Mouse (Mus musculus): Measurements from ENCODE around the gene Arl14ep. TPM values are rescaled to one million over a fixed set of nuclear protein-coding genes. Genes with fewer than 3 reads are reported as not detected.

Gene Arl14ep
- polyA plus RNA-seq, 1 experiment from 2014 or later = 31.7 TPM

GRCm38 (mm10) chr2:106961066-106961465 lies 13.2 kb downstream of the Arl14ep start:
- H3K4me3 ChIP-seq (ENCODE audit: low read length) = no peak overlapping the region
- H3K27me3 ChIP-seq (replicated peaks; ENCODE audit: control insufficient read depth, insufficient read depth, low read length) = no peaks in the 10 kb centered on the region; the same call in 1 of the 2 replicates
- no peak overlapping the region for H3K9ac ChIP-seq (ENCODE audit: low read depth, low read length)
- no peaks in the 10 kb centered on the region for H3K9me3 ChIP-seq (ENCODE audit: control insufficient read depth, low read length)
- WGBS = 91% methylated on average over 2 of the region's 2 CpGs
- H3K27ac ChIP-seq (ENCODE audit: low read depth, low read length) = no peak overlapping the region
- H3K4me2 ChIP-seq (ENCODE audit: low read length) = no peak overlapping the region
- H3K36me3 ChIP-seq (ENCODE audit: control insufficient read depth, insufficient read depth, low read length) = peaks cover 13% of the 10 kb centered on the region
- no peaks in the 10 kb centered on the region for H3K4me1 ChIP-seq (ENCODE audit: control insufficient read depth, insufficient read depth, low read depth, low read length)
- ATAC-seq = no peak

- H3K27ac ChIP-seq (ENCODE audit: low read depth, low read length) = no peak overlapping the region
- H3K9ac ChIP-seq (ENCODE audit: low read depth, low read length) = no peak overlapping the region
Measured at GRCm38 (mm10) chr2:106960237-106960636, 14.0 kb downstream of the Arl14ep start.

GRCm38 (mm10) chr2:106959380-106959779 lies 14.8 kb downstream of the Arl14ep start:
- Histone ChIP-seq H3K27me3 (replicated peaks; ENCODE audit: control insufficient read depth, insufficient read depth, low read length) (no peaks in the 10 kb centered on the region; the same call in 1 of the 2 replicates), H3K27ac (ENCODE audit: low read depth, low read length) (no peak overlapping the region), H3K4me2 (ENCODE audit: low read length) (no peak overlapping the region), H3K9ac (ENCODE audit: low read depth, low read length) (no peak overlapping the region), H3K4me1 (ENCODE audit: control insufficient read depth, insufficient read depth, low read depth, low read length) (no peaks in the 10 kb centered on the region), H3K36me3 (ENCODE audit: control insufficient read depth, insufficient read depth, low read length) (peaks cover 3% of the 10 kb centered on the region; the same call in 1 of the 2 replicates), H3K4me3 (ENCODE audit: low read length) (no peak overlapping the region), H3K9me3 (ENCODE audit: control insufficient read depth, low read length) (no peaks in the 10 kb centered on the region)
- 90% methylated on average over 5 of the region's 5 CpGs for WGBS
- ATAC-seq = no peak

More at GRCm38 (mm10) chr2:106960237-106960636, 14.0 kb downstream of the Arl14ep start:
- no peak overlapping the region for H3K4me3 ChIP-seq (ENCODE audit: low read length)
- peaks cover 8% of the 10 kb centered on the region for H3K36me3 ChIP-seq (ENCODE audit: control insufficient read depth, insufficient read depth, low read length)
- H3K9me3 ChIP-seq (ENCODE audit: control insufficient read depth, low read length) = no peaks in the 10 kb centered on the region
- no peak overlapping the region for H3K4me2 ChIP-seq (ENCODE audit: low read length)
- 37% methylated on average over 7 of the region's 7 CpGs for WGBS
- H3K27me3 ChIP-seq (replicated peaks; ENCODE audit: control insufficient read depth, insufficient read depth, low read length) = no peaks in the 10 kb centered on the region; the same call in 1 of the 2 replicates
- H3K4me1 ChIP-seq (ENCODE audit: control insufficient read depth, insufficient read depth, low read depth, low read length) = no peaks in the 10 kb centered on the region
- ATAC-seq = no peak

- WGBS = 78% methylated on average over 6 of the region's 6 CpGs
- no peaks in the 10 kb centered on the region for H3K9me3 ChIP-seq (ENCODE audit: control insufficient read depth, low read length)
- no peaks in the 10 kb centered on the region; the same call in 1 of the 2 replicates for H3K27me3 ChIP-seq (replicated peaks; ENCODE audit: control insufficient read depth, insufficient read depth, low read length)
- H3K4me1 ChIP-seq (ENCODE audit: control insufficient read depth, insufficient read depth, low read depth, low read length) = no peaks in the 10 kb centered on the region
- H3K9ac ChIP-seq (ENCODE audit: low read depth, low read length) = no peak overlapping the region
- no peak overlapping the region for H3K4me3 ChIP-seq (ENCODE audit: low read length)
- H3K27ac ChIP-seq (ENCODE audit: low read depth, low read length) = no peak overlapping the region
- ATAC-seq = no peak
- H3K4me2 ChIP-seq (ENCODE audit: low read length) = no peak overlapping the region
- H3K36me3 ChIP-seq (ENCODE audit: control insufficient read depth, insufficient read depth, low read length) = peaks cover 2% of the 10 kb centered on the region; the same call in 1 of the 2 replicates
Measured at GRCm38 (mm10) chr2:106958916-106959315, 15.3 kb downstream of the Arl14ep start.

GRCm38 (mm10) chr2:106956146-106956545 lies 18.1 kb downstream of the Arl14ep start:
- no peaks in the 10 kb centered on the region for H3K36me3 ChIP-seq (ENCODE audit: control insufficient read depth, insufficient read depth, low read length)
- H3K4me1 ChIP-seq (ENCODE audit: control insufficient read depth, insufficient read depth, low read depth, low read length) = no peaks in the 10 kb centered on the region
- H3K9ac ChIP-seq (ENCODE audit: low read depth, low read length) = no peak overlapping the region
- no peak overlapping the region for H3K4me2 ChIP-seq (ENCODE audit: low read length)
- WGBS = 65% methylated on average over 6 of the region's 6 CpGs
- H3K27me3 ChIP-seq (replicated peaks; ENCODE audit: control insufficient read depth, insufficient read depth, low read length) = no peaks in the 10 kb centered on the region; the same call in 1 of the 2 replicates
- H3K27ac ChIP-seq (ENCODE audit: low read depth, low read length) = no peak overlapping the region
- H3K9me3 ChIP-seq (ENCODE audit: control insufficient read depth, low read length) = no peaks in the 10 kb centered on the region
- ATAC-seq = no peak
- H3K4me3 ChIP-seq (ENCODE audit: low read length) = no peak overlapping the region

- H3K4me2 ChIP-seq (ENCODE audit: low read length) = 0 out of 2 replicates have a peak overlapping the region, but pooled peaks have one; percentile 20
- no peaks in the 10 kb centered on the region; the same call in 1 of the 2 replicates for H3K27me3 ChIP-seq (replicated peaks; ENCODE audit: control insufficient read depth, insufficient read depth, low read length)
- no peak for ATAC-seq
- no peaks in the 10 kb centered on the region for H3K36me3 ChIP-seq (ENCODE audit: control insufficient read depth, insufficient read depth, low read length)
- H3K4me3 ChIP-seq (ENCODE audit: low read length) = no peak overlapping the region
- no peak overlapping the region for H3K27ac ChIP-seq (ENCODE audit: low read depth, low read length)
- H3K9me3 ChIP-seq (ENCODE audit: control insufficient read depth, low read length) = no peaks in the 10 kb centered on the region
- H3K9ac ChIP-seq (ENCODE audit: low read depth, low read length) = no peak overlapping the region
- H3K4me1 ChIP-seq (ENCODE audit: control insufficient read depth, insufficient read depth, low read depth, low read length) = no peaks in the 10 kb centered on the region
- 14% methylated on average over 10 of the region's 10 CpGs for WGBS
Measured at GRCm38 (mm10) chr2:106955621-106956020, 18.6 kb downstream of the Arl14ep start.

GRCm38 (mm10) chr2:106954975-106955374 lies 19.2 kb downstream of the Arl14ep start:
- 59% methylated on average over 6 of the region's 6 CpGs for WGBS
- H3K36me3 ChIP-seq (ENCODE audit: control insufficient read depth, insufficient read depth, low read length) = no peaks in the 10 kb centered on the region
- H3K27me3 ChIP-seq (replicated peaks; ENCODE audit: control insufficient read depth, insufficient read depth, low read length) = no peaks in the 10 kb centered on the region; the same call in 1 of the 2 replicates
- H3K4me3 ChIP-seq (ENCODE audit: low read length) = no peak overlapping the region
- no peak overlapping the region for H3K27ac ChIP-seq (ENCODE audit: low read depth, low read length)
- ATAC-seq = no peak
- no peak overlapping the region for H3K9ac ChIP-seq (ENCODE audit: low read depth, low read length)
- H3K9me3 ChIP-seq (ENCODE audit: control insufficient read depth, low read length) = no peaks in the 10 kb centered on the region
- H3K4me1 ChIP-seq (ENCODE audit: control insufficient read depth, insufficient read depth, low read depth, low read length) = no peaks in the 10 kb centered on the region
- no peak overlapping the region for H3K4me2 ChIP-seq (ENCODE audit: low read length)

- Histone ChIP-seq H3K4me2 (ENCODE audit: low read length) (no peak overlapping the region), H3K4me1 (ENCODE audit: control insufficient read depth, insufficient read depth, low read depth, low read length) (no peaks in the 10 kb centered on the region; the same call in 1 of the 2 replicates), H3K4me3 (ENCODE audit: low read length) (no peak overlapping the region), H3K36me3 (ENCODE audit: control insufficient read depth, insufficient read depth, low read length) (no peaks in the 10 kb centered on the region), H3K9me3 (ENCODE audit: control insufficient read depth, low read length) (no peaks in the 10 kb centered on the region), H3K9ac (ENCODE audit: low read depth, low read length) (no peak overlapping the region), H3K27me3 (replicated peaks; ENCODE audit: control insufficient read depth, insufficient read depth, low read length) (no peaks in the 10 kb centered on the region), H3K27ac (ENCODE audit: low read depth, low read length) (no peak overlapping the region)
- 0 out of 2 replicates have a peak, but pooled peaks have one; percentile 52 for ATAC-seq
- WGBS = 38% methylated on average over 1 of the region's 1 CpGs
Measured at GRCm38 (mm10) chr2:106942451-106942850, 31.8 kb downstream of the Arl14ep start.

GRCm38 (mm10) chr2:106935681-106936080 lies 38.5 kb downstream of the Arl14ep start:
- no peak overlapping the region for H3K4me3 ChIP-seq (ENCODE audit: low read length)
- no peak overlapping the region for H3K4me2 ChIP-seq (ENCODE audit: low read length)
- WGBS = 91% methylated on average over 2 of the region's 2 CpGs
- no peaks in the 10 kb centered on the region for H3K4me1 ChIP-seq (ENCODE audit: control insufficient read depth, insufficient read depth, low read depth, low read length)
- no peaks in the 10 kb centered on the region for H3K36me3 ChIP-seq (ENCODE audit: control insufficient read depth, insufficient read depth, low read length)
- no peak overlapping the region for H3K27ac ChIP-seq (ENCODE audit: low read depth, low read length)
- no peaks in the 10 kb centered on the region for H3K9me3 ChIP-seq (ENCODE audit: control insufficient read depth, low read length)
- H3K27me3 ChIP-seq (replicated peaks; ENCODE audit: control insufficient read depth, insufficient read depth, low read length) = no peaks in the 10 kb centered on the region
- no peak overlapping the region for H3K9ac ChIP-seq (ENCODE audit: low read depth, low read length)
- no peak for ATAC-seq
